Mouse (Mus musculus) thymus, adult 2 months (tissue): Measurements from ENCODE around the gene Cfl1. TPM values are rescaled to one million over a fixed set of nuclear protein-coding genes. Genes with fewer than 3 reads are reported as not detected.
"Not testable (repeated sequence)": the region's sequence is repeated elsewhere in the genome, so short reads cannot be mapped to it uniquely, and the experiment has no call there.

Experiments used
- DNase-seq: peaks from one replicate; pipeline ENCODE4 v3.0.0; 2021
- H3K27ac ChIP-seq: fragments of 200-500 bp; 2 replicates; pipeline ENCODE4 v1.5.1; 2012; ENCODE audit warnings: low read length, control low read depth; ENCODE audit not compliant: control insufficient read depth, insufficient read depth
- H3K27me3 ChIP-seq: fragments of 200-500 bp; 2 replicates; pipeline ENCODE4 v1.6.1; 2012; ENCODE audit warnings: mild to moderate bottlenecking, low read length, moderate library complexity, mixed read lengths; ENCODE audit not compliant: control insufficient read depth, insufficient read depth
- H3K36me3 ChIP-seq: fragments of 200-500 bp; 2 replicates; pipeline ENCODE4 v1.6.1; 2012; ENCODE audit warnings: mild to moderate bottlenecking, low read length, moderate library complexity; ENCODE audit not compliant: control insufficient read depth, insufficient read depth
- H3K4me1 ChIP-seq: fragments of 200-500 bp; replicated peaks from 2 replicates; pipeline ENCODE4 v1.6.1; 2012; ENCODE audit warnings: low read length; ENCODE audit not compliant: control insufficient read depth, insufficient read depth
- H3K4me3 ChIP-seq: fragments of 200-500 bp; 2 replicates; pipeline ENCODE4 v1.5.1; 2012; ENCODE audit warnings: mild to moderate bottlenecking, low read length, control low read depth, moderate library complexity; ENCODE audit not compliant: control insufficient read depth, insufficient read depth
- CTCF ChIP-seq: fragments of 200-500 bp; IDR thresholded peaks from 2 replicates; pipeline ENCODE4 v1.5.1; 2012; ENCODE audit warnings: mild to moderate bottlenecking, control low read depth, low read length, moderate library complexity, borderline replicate concordance; ENCODE audit not compliant: control insufficient read depth, poor library complexity, insufficient read depth; ENCODE audit errors: extremely low read depth
- POLR2A ChIP-seq: fragments of 200-500 bp; IDR thresholded peaks from 2 replicates; pipeline ENCODE4 v1.6.1; 2012; ENCODE audit warnings: mild to moderate bottlenecking, low read length, control low read depth, moderate library complexity; ENCODE audit not compliant: control insufficient read depth, poor library complexity, insufficient read depth; ENCODE audit errors: extremely low read depth
- WGBS: fragments of 180-500 bp; shearing (Covaris S2); methylation state at CpG from one replicate; pipeline ENCODE4 v1.1.7; 2018; 5-methylcytosine and 5-hydroxymethylcytosine counted together
- polyA plus RNA-seq: library from polyadenylated mRNA; depleted of rRNA; stranded (reverse); fragments of >200 nt; gene quantifications from 2 replicates; pipeline ENCODE4 v1.2.3, GENCODE M21; 2012

Cfl1 gene
- polyA plus RNA-seq, 1 experiment = 1,557 TPM

- H3K4me3 ChIP-seq = peak within 1 kb of the TSS; percentile 63
- H3K27ac ChIP-seq = peak within 1 kb of the TSS; percentile 97
- H3K27me3 ChIP-seq = no peaks in the 10 kb centered on the region
- under 1% methylated on average over 39 of the region's 39 CpGs for WGBS
- peak; percentile 31; the same call in 1 of the 2 replicates for TF ChIP-seq POLR2A
- peak; percentile 99 for TF ChIP-seq CTCF
- peaks cover 22% of the 10 kb centered on the region for H3K36me3 ChIP-seq
- peak; percentile 96 for DNase-seq
- H3K4me1 ChIP-seq = peaks cover 26% of the 10 kb centered on the region
These were observed 2.3 kb upstream of the Cfl1 start, which contains the start of gene Mus81 for GRCm38 (mm10) chr19:5487768-5488550. Gene Mus81 (minus strand): TSS chr19:5488402.

GRCm38 (mm10) chr19:5488878-5489571 lies 1.2 kb upstream of the Cfl1 start:
- no peaks in the 10 kb centered on the region for H3K27me3 ChIP-seq
- H3K4me3 ChIP-seq = peak overlapping the region; percentile 51
- peaks cover 25% of the 10 kb centered on the region for H3K36me3 ChIP-seq
- peak; percentile 82 for TF ChIP-seq POLR2A
- TF ChIP-seq CTCF = peak; percentile 53; the same call in 1 of the 2 replicates
- H3K27ac ChIP-seq = peak overlapping the region; percentile 97
- H3K4me1 ChIP-seq = peaks cover 26% of the 10 kb centered on the region
- WGBS = under 1% methylated on average over 26 of the region's 26 CpGs
- DNase-seq = peak; percentile 99

GRCm38 (mm10) chr19:5489721-5490120 lies 534 bp upstream of the Cfl1 start:
- H3K27ac ChIP-seq = peak overlapping the region; percentile 88
- not testable (repeated sequence) for H3K4me3 ChIP-seq, H3K27me3 ChIP-seq
- peak; percentile 24 for DNase-seq
- WGBS = 16% methylated on average over 10 of the region's 10 CpGs
- H3K4me1 ChIP-seq = peaks cover 25% of the 10 kb centered on the region
- H3K36me3 ChIP-seq = peaks cover 27% of the 10 kb centered on the region

GRCm38 (mm10) chr19:5490898-5491708 lies 848 bp downstream of the Cfl1 start:
- WGBS = under 1% methylated on average over 59 of the region's 59 CpGs
- H3K4me3 ChIP-seq = peak overlapping the region; percentile 97

GRCm38 (mm10) chr19:5492641-5493040 lies 2.4 kb downstream of the Cfl1 start:
- Histone ChIP-seq H3K36me3 (peaks cover 47% of the 10 kb centered on the region), H3K27ac (no peak overlapping the region), H3K27me3 (no peaks in the 10 kb centered on the region), H3K4me1 (peaks cover 8% of the 10 kb centered on the region), H3K4me3 (no peak overlapping the region)
- TF ChIP-seq POLR2A (no peak), CTCF (no peak)
- DNase-seq = no peak
- WGBS = 86% methylated on average over 4 of the region's 4 CpGs

More at GRCm38 (mm10) chr19:5490898-5491708, 848 bp downstream of the Cfl1 start:
- Histone ChIP-seq H3K27me3 (no peaks in the 10 kb centered on the region), H3K36me3 (peaks cover 32% of the 10 kb centered on the region), H3K4me1 (peaks cover 20% of the 10 kb centered on the region), H3K27ac (peak overlapping the region; percentile 90)
- DNase-seq = peak; percentile 88
- TF ChIP-seq POLR2A (peak; percentile 70; the same call in 1 of the 2 replicates), CTCF (no peak; the same call in 1 of the 2 replicates)

GRCm38 (mm10) chr19:5493301-5493721 lies 3.1 kb downstream of the Cfl1 start:
- H3K4me3 ChIP-seq, DNase-seq, H3K27ac ChIP-seq, H3K4me1 ChIP-seq, H3K27me3 ChIP-seq: not testable (repeated sequence)
- H3K36me3 ChIP-seq = peaks cover 51% of the 10 kb centered on the region
- 87% methylated on average over 9 of the region's 9 CpGs for WGBS
